Mouse (Mus musculus) forebrain, embryonic 14.5 days (tissue): ENCODE measurements at regions not wholly inside any gene's neighbourhood (a gene's known extent, or its start where the extent isn't known, plus 50 kb on each side); places are given as distances from the start of the nearest gene placed in this dataset.

Experiments used
- ATAC-seq: fragments of 200-750 bp; cut with Nextera tagmentation; 2 replicates; pipeline ENCODE4 v1.8.0; 2017; ENCODE audit warnings: mild to moderate bottlenecking, moderate library complexity
- DNase-seq: peaks from one replicate; pipeline ENCODE4 v3.0.0-alpha.2; 2015; ENCODE audit warnings: low spot score
- H3K27ac ChIP-seq: fragments of 300-500 bp; sonication (generic); 2 replicates; pipeline ENCODE4 v1.5.1; 2014; ENCODE audit warnings: low read depth, mild to moderate bottlenecking, control low read depth, low read length, moderate library complexity
- H3K27me3 ChIP-seq: fragments of 300-500 bp; sonication (generic); replicated peaks from 2 replicates; pipeline ENCODE4 v1.6.1; 2014; ENCODE audit warnings: low read length, control low read depth, mixed read lengths; ENCODE audit not compliant: control insufficient read depth, insufficient read depth
- H3K36me3 ChIP-seq: fragments of 300-500 bp; sonication (generic); 2 replicates; pipeline ENCODE4 v1.6.1; 2014; ENCODE audit warnings: low read length, control low read depth; ENCODE audit not compliant: control insufficient read depth, insufficient read depth
- H3K4me1 ChIP-seq: fragments of 300-500 bp; sonication (generic); 2 replicates; pipeline ENCODE4 v1.6.1; 2014; ENCODE audit warnings: antibody characterized with exemption, low read length, control low read depth; ENCODE audit not compliant: control insufficient read depth, insufficient read depth
- H3K4me2 ChIP-seq: fragments of 300-500 bp; sonication (generic); 2 replicates; pipeline ENCODE4 v1.6.1; 2014; ENCODE audit warnings: mild to moderate bottlenecking, control low read depth, low read length
- H3K4me3 ChIP-seq: fragments of 300-500 bp; sonication (generic); 2 replicates; pipeline ENCODE4 v1.5.1; 2014; ENCODE audit warnings: low read depth, low read length, control low read depth
- H3K9ac ChIP-seq: fragments of 300-500 bp; sonication (generic); 2 replicates; pipeline ENCODE4 v1.6.1; 2014; ENCODE audit warnings: mild to moderate bottlenecking, low read length, control low read depth, moderate library complexity
- H3K9me3 ChIP-seq: fragments of 300-500 bp; sonication (generic); replicated peaks from 2 replicates; pipeline ENCODE4 v1.6.1; 2016; ENCODE audit warnings: low read length, control low read depth, mixed read lengths; ENCODE audit not compliant: control insufficient read depth
- WGBS: fragments of 180-500 bp; shearing (Covaris S2); extraction: QIAGEN DNeasy Blood & Tissue Kit; methylation state at CpG from one replicate; pipeline ENCODE4 v1.1.7; 2014; 5-methylcytosine and 5-hydroxymethylcytosine counted together

DNA sequence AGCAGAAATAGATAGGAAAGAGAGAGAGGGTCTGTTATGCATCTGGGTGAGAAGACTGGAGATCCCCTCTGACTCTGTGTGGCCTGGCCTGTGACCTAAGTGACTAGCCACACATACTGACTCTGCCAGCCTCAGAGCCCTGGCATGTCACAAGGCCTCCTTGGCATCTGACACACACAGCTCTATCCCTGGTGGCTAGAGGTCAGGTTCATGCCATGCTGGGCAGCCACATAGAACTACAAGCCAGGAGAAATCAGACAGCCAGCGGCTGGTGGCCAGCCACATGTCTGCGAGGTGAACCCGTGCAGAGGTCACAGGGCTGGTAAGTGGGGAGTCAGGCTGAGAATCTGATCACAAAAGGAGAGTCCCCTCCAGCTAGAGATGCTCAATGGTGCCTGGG, 67.3 kb downstream of the Sik1 start:
- H3K4me3 ChIP-seq = no peak overlapping the region
- DNase-seq (no peak), ATAC-seq (no peak)
- H3K36me3 ChIP-seq = no peaks in the 10 kb centered on the region
- no peak overlapping the region for H3K9ac ChIP-seq
- H3K9me3 ChIP-seq = no peaks in the 10 kb centered on the region
- peaks cover 23% of the 10 kb centered on the region for H3K4me1 ChIP-seq
- no peak overlapping the region for H3K4me2 ChIP-seq
- H3K27me3 ChIP-seq = no peaks in the 10 kb centered on the region
- no peak overlapping the region for H3K27ac ChIP-seq
- 96% methylated on average over 3 of the region's 3 CpGs for WGBS

DNA sequence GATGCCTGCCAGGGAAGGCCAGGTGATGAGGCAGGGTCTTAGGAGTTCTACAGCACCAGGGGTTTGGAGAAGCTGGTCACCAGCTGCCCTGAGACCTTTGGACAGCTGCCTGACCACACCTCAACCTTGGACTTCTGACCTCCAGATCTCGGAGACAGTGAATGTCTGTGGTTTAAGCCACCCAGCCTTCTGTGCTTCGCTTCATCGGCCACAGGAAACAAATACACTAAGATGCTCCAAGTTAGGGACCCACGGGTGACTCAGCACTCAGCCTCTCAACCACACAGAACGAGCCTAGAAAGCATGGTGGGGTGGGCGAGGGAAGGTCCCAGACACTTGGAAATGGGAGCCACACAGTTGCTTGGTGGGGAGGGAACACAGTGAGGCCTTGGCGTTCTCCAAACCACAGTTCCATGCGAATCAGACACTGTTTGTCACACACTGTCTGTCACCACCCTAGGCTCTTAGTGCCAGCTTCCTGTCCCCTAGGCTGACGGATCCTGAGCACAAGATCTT, 66.5 kb downstream of the Sik1 start:
- no peak for DNase-seq
- Histone ChIP-seq H3K4me2 (no peak overlapping the region), H3K4me1 (peaks cover 23% of the 10 kb centered on the region), H3K27ac (peak overlapping the region; percentile 23; the same call in 1 of the 2 replicates), H3K9ac (no peak overlapping the region), H3K27me3 (no peaks in the 10 kb centered on the region), H3K4me3 (no peak overlapping the region), H3K36me3 (no peaks in the 10 kb centered on the region), H3K9me3 (no peaks in the 10 kb centered on the region)
- 77% methylated on average over 9 of the region's 9 CpGs for WGBS
- no peak for ATAC-seq

DNA sequence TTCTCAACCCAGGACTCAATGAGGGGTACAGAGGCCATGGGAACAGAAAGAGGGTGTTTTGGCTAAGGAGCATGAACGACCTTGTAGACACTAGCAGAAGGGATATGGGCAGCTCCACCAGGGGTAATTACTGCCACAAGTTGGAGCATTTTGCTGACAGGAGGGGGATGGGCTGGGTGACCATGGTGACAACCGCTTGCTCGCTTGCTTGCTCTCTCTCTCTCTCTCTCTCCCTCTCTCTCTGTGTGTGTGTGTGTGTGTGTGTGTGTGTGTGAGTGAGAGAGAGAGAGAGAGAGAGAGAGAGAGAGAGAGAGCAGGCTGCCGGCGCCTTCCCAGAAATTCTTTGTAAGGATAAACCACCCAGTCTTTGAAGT, 65.7 kb downstream of the Sik1 start:
- DNase-seq (peak; percentile 72), ATAC-seq (peak; percentile 15)
- peak overlapping the region; percentile 76 for H3K27ac ChIP-seq
- peak overlapping the region; percentile 30 for H3K4me2 ChIP-seq
- H3K9ac ChIP-seq = peak overlapping the region; percentile 49; the same call in 1 of the 2 replicates
- H3K4me1 ChIP-seq = peaks cover 23% of the 10 kb centered on the region
- H3K4me3 ChIP-seq = no peak overlapping the region
- WGBS = under 1% methylated on average over 5 of the region's 5 CpGs
- no peaks in the 10 kb centered on the region for H3K9me3 ChIP-seq
- no peaks in the 10 kb centered on the region for H3K36me3 ChIP-seq
- H3K27me3 ChIP-seq = no peaks in the 10 kb centered on the region

DNA sequence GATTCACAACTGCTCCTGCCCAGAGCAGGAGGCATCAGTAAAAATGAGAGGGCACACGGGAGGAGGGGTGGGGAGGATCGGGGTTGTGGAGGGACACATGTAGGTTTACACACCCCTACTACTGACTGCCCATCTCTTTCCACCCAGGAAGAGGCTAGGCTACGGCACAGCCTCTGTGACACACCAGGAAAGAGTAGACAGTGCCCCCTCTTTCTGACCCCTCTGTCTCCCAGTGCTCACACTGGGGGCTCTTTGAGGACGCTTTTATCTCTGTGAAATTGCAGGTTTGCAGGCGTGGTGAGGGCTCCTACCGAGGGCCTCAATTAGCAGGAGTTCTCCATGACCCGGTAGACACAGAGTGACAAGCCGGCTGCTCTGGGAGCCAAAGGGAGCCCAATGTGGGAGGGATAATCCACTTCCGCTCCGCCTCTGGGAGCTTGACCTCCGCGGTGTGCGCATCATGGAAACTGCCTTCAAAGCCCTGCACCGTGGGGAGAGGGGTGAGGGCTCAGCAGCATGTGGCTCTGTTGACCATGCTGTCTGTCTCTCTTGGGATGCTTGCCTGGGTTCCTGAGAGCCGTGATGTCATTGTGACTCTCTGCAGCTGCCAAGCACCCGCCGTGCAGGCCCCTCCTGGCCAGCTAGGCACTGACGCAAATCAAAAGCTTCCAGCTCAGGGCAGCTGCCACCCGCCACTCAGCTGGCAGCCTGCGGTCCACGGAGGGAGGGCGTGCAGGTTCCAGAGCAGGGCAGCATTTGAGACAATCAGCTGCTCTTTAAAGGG, 65.1 kb downstream of the Sik1 start:
- Histone ChIP-seq H3K36me3 (no peaks in the 10 kb centered on the region), H3K27me3 (no peaks in the 10 kb centered on the region), H3K4me1 (peaks cover 23% of the 10 kb centered on the region), H3K27ac (peak overlapping the region; percentile 76), H3K4me3 (no peak overlapping the region), H3K9me3 (no peaks in the 10 kb centered on the region), H3K9ac (peak overlapping the region; percentile 49), H3K4me2 (peak overlapping the region; percentile 30)
- peak; percentile 77 for ATAC-seq
- 6% methylated on average over 22 of the region's 22 CpGs for WGBS
- peak; percentile 79 for DNase-seq

DNA sequence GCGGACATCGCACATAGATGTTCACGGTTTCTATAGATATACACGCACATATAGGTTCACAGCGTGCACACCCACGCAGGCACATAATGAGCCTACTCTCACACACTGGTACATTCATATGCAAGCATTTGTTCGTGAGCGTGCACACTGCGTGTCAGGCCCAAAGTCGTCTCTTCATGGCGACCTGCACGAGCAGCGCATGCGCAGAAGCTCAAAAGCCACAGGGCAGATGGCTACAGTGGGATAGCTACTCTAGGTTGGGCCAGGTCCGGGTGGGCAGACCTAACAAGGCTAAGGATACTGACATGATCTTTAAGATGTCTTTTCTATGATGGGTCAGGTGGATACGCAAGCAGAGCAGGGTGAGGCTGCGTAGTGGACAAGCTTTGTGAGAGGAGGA, 63.9 kb downstream of the Sik1 start:
- no peaks in the 10 kb centered on the region for H3K9me3 ChIP-seq
- DNase-seq = no peak
- H3K4me2 ChIP-seq = no peak overlapping the region
- H3K4me3 ChIP-seq = no peak overlapping the region
- 94% methylated on average over 17 of the region's 17 CpGs for WGBS
- peaks cover 23% of the 10 kb centered on the region for H3K4me1 ChIP-seq
- no peak overlapping the region for H3K9ac ChIP-seq
- H3K36me3 ChIP-seq = no peaks in the 10 kb centered on the region
- no peak overlapping the region for H3K27ac ChIP-seq
- no peaks in the 10 kb centered on the region for H3K27me3 ChIP-seq
- no peak for ATAC-seq

DNA sequence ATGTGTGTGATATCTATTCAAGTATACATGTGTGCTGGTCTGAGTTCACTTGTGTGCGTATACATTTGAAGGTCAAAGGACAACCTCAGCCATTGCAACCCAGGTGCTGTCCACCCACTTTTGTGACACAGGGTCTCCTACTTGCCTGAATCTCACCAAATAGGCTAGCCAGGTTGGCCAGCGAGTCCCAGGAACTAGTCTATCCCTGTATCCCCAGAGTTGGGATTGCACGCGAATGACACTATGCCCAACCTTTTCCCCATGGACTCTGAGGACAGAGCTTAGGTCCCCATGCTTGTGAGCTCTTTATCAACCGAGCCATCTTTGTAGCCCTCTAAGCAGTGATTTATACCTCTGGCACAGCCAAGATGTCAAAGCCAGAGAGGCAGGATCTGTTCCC, 62.6 kb downstream of the Sik1 start:
- Histone ChIP-seq H3K4me3 (no peak overlapping the region), H3K36me3 (no peaks in the 10 kb centered on the region), H3K9me3 (no peaks in the 10 kb centered on the region), H3K27me3 (no peaks in the 10 kb centered on the region), H3K9ac (no peak overlapping the region), H3K27ac (no peak overlapping the region), H3K4me1 (peaks cover 23% of the 10 kb centered on the region), H3K4me2 (no peak overlapping the region)
- DNase-seq = no peak
- no peak for ATAC-seq
- 91% methylated on average over 5 of the region's 5 CpGs for WGBS

DNA sequence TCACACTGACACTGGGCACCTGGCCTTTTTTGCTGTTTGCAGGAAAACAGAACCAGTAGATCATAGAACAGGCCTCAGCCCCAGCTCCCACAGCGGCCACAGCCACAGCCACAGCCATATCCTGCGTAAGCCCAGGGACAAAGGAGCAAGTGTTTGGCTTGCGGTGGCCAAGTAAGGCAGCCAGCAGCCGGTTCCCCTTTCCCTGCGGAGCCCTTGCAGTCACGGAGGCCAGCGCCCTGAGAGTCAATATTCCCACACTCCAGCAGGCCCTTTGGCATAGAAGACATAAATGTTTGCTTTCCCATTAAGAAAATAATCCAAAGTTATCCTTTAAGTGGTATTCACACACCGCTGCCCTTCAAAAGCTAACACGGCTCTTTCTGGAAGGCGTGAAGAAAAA, 62.1 kb downstream of the Sik1 start:
- Histone ChIP-seq H3K27me3 (no peaks in the 10 kb centered on the region), H3K4me1 (peaks cover 23% of the 10 kb centered on the region), H3K27ac (no peak overlapping the region), H3K4me3 (no peak overlapping the region), H3K4me2 (no peak overlapping the region), H3K9ac (no peak overlapping the region), H3K36me3 (no peaks in the 10 kb centered on the region), H3K9me3 (no peaks in the 10 kb centered on the region)
- DNase-seq = peak; percentile 47
- ATAC-seq = no peak
- 30% methylated on average over 10 of the region's 10 CpGs for WGBS

DNA sequence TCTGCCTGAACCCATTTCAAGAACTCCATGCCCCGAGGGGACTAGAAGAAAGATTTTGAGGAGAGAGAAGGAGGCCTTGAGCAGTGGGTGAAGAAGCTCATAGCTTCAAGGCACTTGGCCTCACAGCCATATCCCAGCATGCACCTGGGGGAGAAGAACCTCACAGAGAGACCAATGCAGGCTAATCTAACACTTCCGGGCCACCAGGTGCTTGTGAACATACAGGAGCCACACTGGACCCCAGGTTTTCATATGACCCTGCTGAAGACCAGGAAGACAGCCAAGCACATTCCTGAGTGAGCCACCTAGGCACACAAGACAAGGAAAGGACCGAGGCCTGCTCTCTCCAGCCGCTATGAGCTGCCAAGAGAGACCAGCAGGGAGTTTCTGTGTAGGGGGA, 61.6 kb downstream of the Sik1 start:
- Histone ChIP-seq H3K36me3 (no peaks in the 10 kb centered on the region), H3K4me1 (peaks cover 23% of the 10 kb centered on the region), H3K27me3 (no peaks in the 10 kb centered on the region), H3K27ac (no peak overlapping the region), H3K4me3 (no peak overlapping the region), H3K9me3 (no peaks in the 10 kb centered on the region), H3K4me2 (no peak overlapping the region), H3K9ac (no peak overlapping the region)
- WGBS = 66% methylated on average over 4 of the region's 4 CpGs
- ATAC-seq = no peak
- DNase-seq = no peak
